Mouse (Mus musculus): ENCODE results near the gene Akt2. TPM values are rescaled to one million over a fixed set of nuclear protein-coding genes. Genes with fewer than 3 reads are reported as not detected.
A peak's percentile ranks its signal among the peaks of the same experiment; 100 is the strongest.

The Akt2 gene
- total and polyA plus RNA-seq, 2 experiments from 2014 or later: 38.1 to 46.7 TPM

DNA sequence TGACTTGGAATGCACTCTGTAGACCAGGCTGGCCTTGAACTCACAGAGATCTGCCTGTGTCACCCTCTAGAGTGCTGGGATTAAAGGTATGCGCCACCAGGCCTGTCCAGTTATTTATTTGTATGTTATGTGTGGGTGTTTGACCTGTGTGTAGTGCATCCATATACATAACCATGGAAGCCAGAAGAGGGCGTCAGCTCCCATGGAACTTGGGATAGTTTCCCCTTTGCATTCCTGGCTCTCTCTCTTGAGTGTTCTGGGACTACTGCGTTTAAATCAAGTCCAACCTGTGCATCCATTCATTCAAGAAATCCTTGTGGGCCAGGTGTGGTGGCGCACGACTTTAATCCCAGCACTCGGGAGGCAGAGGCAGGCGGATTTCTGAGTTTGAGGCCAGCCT, 55.2 kb downstream of the Akt2 start:
- 85% methylated on average over 7 of the region's 7 CpGs for WGBS
- H3K9me3 ChIP-seq (ENCODE audit: low read length): no peaks in the 10 kb centered on the region
- H3K9ac ChIP-seq (replicated peaks; ENCODE audit: low read length, poor library complexity, severe bottlenecking): no peak overlapping the region
- no peak for TF ChIP-seq CTCF (IDR thresholded peaks at IDR 0.05)
- H3K27ac ChIP-seq (ENCODE audit: low read depth, low read length): no peak overlapping the region
- no peaks in the 10 kb centered on the region for H3K4me1 ChIP-seq (ENCODE audit: insufficient read depth, low read length)
- no peaks in the 10 kb centered on the region for H3K27me3 ChIP-seq (ENCODE audit: insufficient read depth, low read length)
- no peak overlapping the region for H3K4me3 ChIP-seq (ENCODE audit: low read depth, low read length)
- H3K4me2 ChIP-seq (ENCODE audit: low read depth, low read length, poor library complexity, severe bottlenecking): no peak overlapping the region
- no peaks in the 10 kb centered on the region for H3K36me3 ChIP-seq (ENCODE audit: insufficient read depth, low read length)
- ATAC-seq (ENCODE audit: low FRiP score): no peak
- DNase-seq (ENCODE audit: low spot score): no peak

DNA sequence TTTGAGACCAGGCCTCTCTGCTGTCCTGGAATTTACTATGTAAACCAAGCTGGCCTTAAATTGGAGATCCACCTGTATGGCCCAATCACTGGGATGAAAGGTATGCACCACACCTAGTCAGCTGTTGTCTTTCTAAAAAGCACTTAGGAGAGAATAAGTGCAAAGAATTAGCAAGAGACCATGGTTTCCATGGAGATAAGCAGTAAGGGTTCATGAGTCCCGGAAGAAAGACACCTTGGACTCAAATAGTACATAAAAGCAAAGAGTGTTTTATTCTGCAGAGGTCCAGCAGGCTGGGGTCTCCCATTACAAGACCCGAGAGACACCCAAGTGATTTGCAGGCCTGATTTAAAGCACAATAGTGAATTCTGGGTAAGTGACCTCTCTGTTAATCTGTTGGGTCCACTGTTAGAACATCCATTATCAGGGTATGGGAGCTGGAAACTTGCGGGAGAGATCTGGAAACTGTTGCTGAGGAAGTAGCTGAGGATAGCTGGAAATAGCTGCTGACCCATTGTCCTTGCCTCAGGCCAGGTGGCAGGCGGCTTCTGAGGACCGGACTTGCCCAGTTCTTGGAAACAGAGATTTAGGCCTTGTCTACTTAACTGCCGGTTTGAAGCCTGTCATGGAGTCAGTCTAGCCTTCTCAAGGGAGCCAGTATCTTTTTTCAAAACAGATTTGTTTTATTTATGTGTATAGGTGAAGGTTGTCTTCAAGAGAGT, 56.1 kb downstream of the Akt2 start:
- H3K9me3 ChIP-seq (ENCODE audit: low read length): no peaks in the 10 kb centered on the region
- 79% methylated on average over 6 of the region's 6 CpGs for WGBS

DNA sequence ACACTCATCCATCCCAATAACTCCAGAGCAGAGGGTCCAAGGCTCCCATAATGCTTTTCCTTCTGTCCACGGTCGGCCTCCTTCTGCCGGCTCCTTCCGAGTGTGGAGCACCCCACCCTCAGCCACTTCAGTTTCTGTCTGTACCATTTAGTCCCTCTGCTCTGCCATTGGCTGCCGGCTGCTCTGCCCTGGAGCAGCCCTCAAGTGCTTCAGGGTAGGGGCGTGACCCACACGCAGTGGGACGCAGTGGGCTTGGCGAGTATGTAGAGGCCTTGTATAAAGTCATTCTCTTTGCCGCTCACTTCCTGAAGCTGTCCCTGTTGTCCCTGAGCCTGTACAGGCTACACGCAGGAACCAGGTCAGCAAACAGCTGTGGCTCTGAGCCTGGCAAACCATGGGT, 58.4 kb downstream of the Akt2 start:
- H3K27me3 ChIP-seq (ENCODE audit: insufficient read depth, low read length): no peaks in the 10 kb centered on the region
- H3K36me3 ChIP-seq (ENCODE audit: insufficient read depth, low read length): no peaks in the 10 kb centered on the region
- WGBS: 96% methylated on average over 11 of the region's 11 CpGs
- H3K9me3 ChIP-seq (ENCODE audit: low read length): no peaks in the 10 kb centered on the region
- no peak for TF ChIP-seq CTCF (IDR thresholded peaks at IDR 0.05)
- H3K9ac ChIP-seq (replicated peaks; ENCODE audit: low read length, poor library complexity, severe bottlenecking): no peak overlapping the region
- no peak for DNase-seq (ENCODE audit: low spot score)
- no peak overlapping the region for H3K27ac ChIP-seq (ENCODE audit: low read depth, low read length)
- no peak for ATAC-seq (ENCODE audit: low FRiP score)
- no peaks in the 10 kb centered on the region for H3K4me1 ChIP-seq (ENCODE audit: insufficient read depth, low read length)
- no peak overlapping the region for H3K4me3 ChIP-seq (ENCODE audit: low read depth, low read length)
- no peak overlapping the region for H3K4me2 ChIP-seq (ENCODE audit: low read depth, low read length, poor library complexity, severe bottlenecking)

More for the DNA sequence above, 56.1 kb downstream of the Akt2 start:
- no peak overlapping the region for H3K27ac ChIP-seq (ENCODE audit: low read depth, low read length)
- no peak overlapping the region for H3K4me3 ChIP-seq (ENCODE audit: low read depth, low read length)
- DNase-seq (ENCODE audit: low spot score): no peak
- no peak for ATAC-seq (ENCODE audit: low FRiP score)
- H3K27me3 ChIP-seq (ENCODE audit: insufficient read depth, low read length): no peaks in the 10 kb centered on the region
- H3K4me2 ChIP-seq (ENCODE audit: low read depth, low read length, poor library complexity, severe bottlenecking): no peak overlapping the region
- TF ChIP-seq CTCF (IDR thresholded peaks at IDR 0.05): no peak
- H3K36me3 ChIP-seq (ENCODE audit: insufficient read depth, low read length): no peaks in the 10 kb centered on the region
- H3K4me1 ChIP-seq (ENCODE audit: insufficient read depth, low read length): no peaks in the 10 kb centered on the region
- H3K9ac ChIP-seq (replicated peaks; ENCODE audit: low read length, poor library complexity, severe bottlenecking): no peak overlapping the region

DNA sequence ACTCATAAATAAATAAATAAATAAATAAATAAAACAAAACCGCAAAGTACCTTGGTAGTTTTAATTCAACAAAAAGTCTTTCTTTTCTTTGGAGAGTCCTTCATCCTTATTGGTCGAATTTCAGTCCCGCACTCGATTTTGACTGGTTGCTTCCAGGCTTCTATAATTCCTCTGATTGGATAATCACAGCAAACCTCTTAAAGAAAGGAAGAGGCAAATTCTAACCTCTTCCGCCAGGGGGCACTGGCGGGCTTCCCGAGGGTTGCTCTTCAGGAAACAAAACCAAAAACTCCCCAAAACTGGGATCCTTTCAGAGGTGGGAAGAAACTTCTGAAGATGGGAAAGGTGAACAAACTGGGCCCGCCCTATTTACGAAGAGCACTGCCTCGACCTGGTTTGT, 59.6 kb downstream of the Akt2 start:
- H3K4me3 ChIP-seq (ENCODE audit: low read depth, low read length): no peak overlapping the region
- no peaks in the 10 kb centered on the region for H3K9me3 ChIP-seq (ENCODE audit: low read length)
- DNase-seq (ENCODE audit: low spot score) (peak; percentile 89), ATAC-seq (ENCODE audit: low FRiP score) (no peak)
- WGBS: 9% methylated on average over 10 of the region's 10 CpGs
- H3K27me3 ChIP-seq (ENCODE audit: insufficient read depth, low read length): no peaks in the 10 kb centered on the region
- no peak overlapping the region for H3K9ac ChIP-seq (replicated peaks; ENCODE audit: low read length, poor library complexity, severe bottlenecking)
- 0 out of 2 replicates have a peak, but pooled peaks cover 4% of the 10 kb centered on the region for H3K4me1 ChIP-seq (ENCODE audit: insufficient read depth, low read length)
- no peak overlapping the region for H3K4me2 ChIP-seq (ENCODE audit: low read depth, low read length, poor library complexity, severe bottlenecking)
- no peak overlapping the region for H3K27ac ChIP-seq (ENCODE audit: low read depth, low read length)
- H3K36me3 ChIP-seq (ENCODE audit: insufficient read depth, low read length): peaks cover 3% of the 10 kb centered on the region; the same call in 1 of the 2 replicates
- peak; percentile 78 for TF ChIP-seq CTCF (IDR thresholded peaks at IDR 0.05)

DNA sequence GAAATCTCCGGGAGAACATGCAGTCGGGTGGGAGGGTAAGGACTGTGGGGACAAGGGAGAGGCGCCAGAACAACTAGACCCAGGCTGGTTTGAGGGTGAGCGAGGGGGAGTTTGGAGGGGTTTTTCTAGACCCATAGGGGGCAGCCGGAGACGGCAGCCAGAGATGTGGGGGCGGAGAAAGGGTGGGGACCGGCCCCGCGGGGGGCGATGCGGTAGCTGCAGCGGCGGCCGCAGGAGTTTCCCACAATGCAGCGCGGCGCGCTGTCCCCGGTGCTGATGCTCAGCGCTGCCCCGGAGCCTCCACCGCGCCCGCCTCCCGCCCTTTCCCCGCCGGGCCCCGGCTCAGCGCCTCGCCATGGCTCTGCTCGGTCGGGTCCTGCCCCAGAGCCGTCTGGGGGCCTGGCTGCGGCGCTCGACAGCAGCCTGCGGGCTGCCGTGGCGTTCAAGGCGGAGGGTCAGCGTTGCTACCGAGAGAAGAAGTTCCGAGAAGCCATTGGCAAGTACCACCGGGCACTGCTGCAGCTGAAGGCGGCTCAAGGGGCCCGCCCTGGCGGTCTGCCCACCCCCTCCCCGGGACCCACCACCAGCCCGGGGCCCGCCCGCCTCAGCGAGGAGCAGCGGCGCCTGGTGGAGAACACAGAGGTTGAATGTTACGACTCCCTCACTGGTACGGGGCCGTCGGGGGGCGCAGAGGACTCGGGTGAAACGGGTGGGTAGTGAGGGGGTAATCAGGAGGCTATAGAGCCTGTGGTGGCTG, 62.5 kb downstream of the Akt2 start, which contains the start of gene Ttc9b:
Gene Ttc9b, plus strand, starts transcription at position 235 of the 757 bp plus-strand sequence.
- DNase-seq (ENCODE audit: low spot score): peak; percentile 90
- H3K27me3 ChIP-seq (ENCODE audit: insufficient read depth, low read length): no peaks in the 10 kb centered on the region
- TF ChIP-seq CTCF (IDR thresholded peaks at IDR 0.05): peak; percentile 66
- H3K36me3 ChIP-seq (ENCODE audit: insufficient read depth, low read length): peaks cover 23% of the 10 kb centered on the region
- peak; percentile 75 for ATAC-seq (ENCODE audit: low FRiP score)
- H3K9ac ChIP-seq (replicated peaks; ENCODE audit: low read length, poor library complexity, severe bottlenecking): peak within 1 kb of the TSS; percentile 84
- H3K4me2 ChIP-seq (ENCODE audit: low read depth, low read length, poor library complexity, severe bottlenecking): peak within 1 kb of the TSS; percentile 59
- peak within 1 kb of the TSS; percentile 90 for H3K27ac ChIP-seq (ENCODE audit: low read depth, low read length)
- WGBS: 1% methylated on average over 52 of the region's 62 CpGs
- H3K9me3 ChIP-seq (ENCODE audit: low read length): no peaks in the 10 kb centered on the region
- peak within 1 kb of the TSS; percentile 61 for H3K4me3 ChIP-seq (ENCODE audit: low read depth, low read length)
- 0 out of 2 replicates have a peak, but pooled peaks cover 4% of the 10 kb centered on the region for H3K4me1 ChIP-seq (ENCODE audit: insufficient read depth, low read length)

All from midbrain, postnatal 0 days (tissue).